Mouse (Mus musculus): Measurements from ENCODE around the gene Fam25c. TPM values are rescaled to one million over a fixed set of nuclear protein-coding genes. Genes with fewer than 3 reads are reported as not detected.
"Not testable (repeated sequence)": the region's sequence is repeated elsewhere in the genome, so short reads cannot be mapped to it uniquely, and the experiment has no call there.

Fam25c gene
- polyA plus RNA-seq, 2 experiments: 0.28 TPM; not detected in 1

DNA sequence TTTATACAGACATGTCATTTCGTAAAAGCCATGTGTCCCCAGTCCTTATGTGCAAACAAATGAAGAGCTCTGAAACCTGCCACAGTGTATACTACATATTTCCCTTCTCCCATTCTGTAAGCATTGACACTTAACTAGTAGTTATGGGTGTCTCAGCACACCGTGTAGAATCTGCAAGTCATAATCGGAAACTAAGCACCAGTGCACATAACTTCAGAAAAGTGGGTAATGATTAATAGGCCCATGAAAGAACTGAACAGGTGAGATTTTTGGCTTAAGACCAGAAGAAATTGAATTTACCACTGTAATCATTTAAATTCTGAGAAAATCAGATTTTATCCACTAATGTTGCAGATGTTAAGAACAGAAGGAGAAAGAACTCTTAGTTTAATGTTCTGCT, 40.4 kb downstream of the Fam25c start:
- peak overlapping the region; percentile 41 for H3K4me2 ChIP-seq (ENCODE audit: low read depth)
- no peaks in the 10 kb centered on the region for H3K9me3 ChIP-seq (ENCODE audit: control insufficient read depth, low read length)

DNA sequence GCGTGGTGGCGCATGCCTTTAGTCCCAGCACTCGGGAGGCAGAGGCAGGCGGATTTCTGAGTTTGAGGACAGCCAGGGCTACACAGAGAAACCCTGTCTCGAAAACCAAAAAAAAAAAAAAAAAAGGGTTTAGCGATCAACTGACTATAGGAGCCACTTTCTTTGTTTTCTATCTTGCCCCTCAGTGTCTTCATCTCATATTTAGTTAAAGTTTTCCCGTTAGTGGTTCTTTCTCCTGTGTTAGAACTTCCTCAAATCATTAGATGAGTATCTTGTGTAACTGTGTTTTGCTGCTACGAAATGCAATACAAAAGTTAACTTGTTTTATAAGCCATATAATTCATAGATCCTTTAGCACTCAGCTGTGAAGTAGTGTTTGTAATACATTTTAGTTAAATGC, 40.9 kb downstream of the Fam25c start:
- peak overlapping the region; percentile 18 to 41 for H3K4me3 ChIP-seq (ENCODE audit: insufficient read depth in 1 of 2, low read depth in 2 of 2, low read length in 2 of 2)
- ATAC-seq (ENCODE audit: insufficient read depth); H3K36me3 ChIP-seq (replicated peaks; ENCODE audit: control insufficient read depth, insufficient read depth, low read depth); H3K4me1 ChIP-seq (replicated peaks; ENCODE audit: control insufficient read depth in 2 of 2, insufficient read depth in 2 of 2, low read length in 1 of 2); H3K9me3 ChIP-seq (ENCODE audit: control insufficient read depth, low read length); H3K9ac ChIP-seq (replicated peaks); H3K27me3 ChIP-seq (ENCODE audit: control insufficient read depth, insufficient read depth, low read length); H3K27ac ChIP-seq; DNase-seq (ENCODE audit: low read depth in 3 of 3, low spot score in 3 of 3): not testable (repeated sequence)
- peak overlapping the region; percentile 38 for H3K4me2 ChIP-seq (ENCODE audit: low read depth)
- WGBS (ENCODE audit: insufficient replicate concordance): 47% methylated on average over 8 of the region's 8 CpGs

More for the DNA sequence above, 40.4 kb downstream of the Fam25c start:
- Histone ChIP-seq H3K4me1 (replicated peaks; ENCODE audit: control insufficient read depth in 2 of 2, insufficient read depth in 2 of 2, low read length in 1 of 2) (peaks cover 0 to 1% of the 10 kb centered on the region in 2 experiments; a peak in 1 of 4 replicates), H3K9ac (replicated peaks) (no peak overlapping the region), H3K27ac (no peak overlapping the region), H3K36me3 (replicated peaks; ENCODE audit: control insufficient read depth, insufficient read depth, low read depth) (0 out of 2 replicates have a peak, but pooled peaks cover under 1% of the 10 kb centered on the region), H3K4me3 (ENCODE audit: insufficient read depth in 1 of 2, low read depth in 2 of 2, low read length in 2 of 2) (0 out of 4 replicates have a peak overlapping the region, but pooled peaks of 1 of the 2 experiments have one; percentile 41), H3K27me3 (ENCODE audit: control insufficient read depth, insufficient read depth, low read length) (no peaks in the 10 kb centered on the region)
- no peak for TF ChIP-seq EP300 (IDR thresholded peaks at IDR 0.05; ENCODE audit: low read depth)
- no peak for TF ChIP-seq CTCF (IDR thresholded peaks at IDR 0.05; ENCODE audit: low read depth)
- WGBS (ENCODE audit: insufficient replicate concordance): 46% methylated on average over 3 of the region's 3 CpGs
- no peak for ATAC-seq (ENCODE audit: insufficient read depth)
- DNase-seq (ENCODE audit: low read depth in 3 of 3, low spot score in 3 of 3): no peak

DNA sequence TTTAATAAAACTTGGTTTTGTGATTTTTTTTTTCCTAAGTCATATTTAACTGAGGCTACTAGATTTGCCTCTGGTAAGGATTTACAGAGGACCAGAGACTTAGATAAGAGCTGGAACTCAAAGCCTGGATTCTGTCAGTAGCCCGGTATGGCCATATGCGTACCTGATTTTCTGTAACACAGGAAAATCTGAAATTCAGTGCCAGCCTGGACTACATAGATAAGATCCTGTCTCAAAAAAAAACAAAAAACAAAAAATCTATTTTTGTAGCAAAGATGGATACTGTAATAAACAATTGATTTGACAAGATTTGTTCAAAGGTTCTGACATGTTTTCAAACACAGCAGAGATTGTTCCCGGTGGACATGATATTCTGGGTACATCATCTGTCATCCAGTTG, 41.6 kb downstream of the Fam25c start:
- Histone ChIP-seq H3K27me3 (ENCODE audit: control insufficient read depth, insufficient read depth, low read length) (no peaks in the 10 kb centered on the region), H3K9me3 (ENCODE audit: control insufficient read depth, low read length) (no peaks in the 10 kb centered on the region), H3K4me3 (ENCODE audit: insufficient read depth in 1 of 2, low read depth in 2 of 2, low read length in 2 of 2) (peak overlapping the region; percentile 18 to 41), H3K4me2 (ENCODE audit: low read depth) (peak overlapping the region; percentile 38), H3K27ac (no peak overlapping the region), H3K9ac (replicated peaks) (peak overlapping the region; percentile 9; the same call in 1 of the 2 replicates), H3K36me3 (replicated peaks; ENCODE audit: control insufficient read depth, insufficient read depth, low read depth) (no peaks in the 10 kb centered on the region), H3K4me1 (replicated peaks; ENCODE audit: control insufficient read depth in 2 of 2, insufficient read depth in 2 of 2, low read length in 1 of 2) (peaks cover 0 to 1% of the 10 kb centered on the region in 2 experiments; a peak in 1 of 4 replicates)
- WGBS (ENCODE audit: insufficient replicate concordance): 59% methylated on average over 3 of the region's 3 CpGs
- DNase-seq (ENCODE audit: low read depth in 3 of 3, low spot score in 3 of 3) (no peak), ATAC-seq (ENCODE audit: insufficient read depth) (no peak)
- TF ChIP-seq EP300 (IDR thresholded peaks at IDR 0.05; ENCODE audit: low read depth) (no peak), CTCF (IDR thresholded peaks at IDR 0.05; ENCODE audit: low read depth) (no peak)

DNA sequence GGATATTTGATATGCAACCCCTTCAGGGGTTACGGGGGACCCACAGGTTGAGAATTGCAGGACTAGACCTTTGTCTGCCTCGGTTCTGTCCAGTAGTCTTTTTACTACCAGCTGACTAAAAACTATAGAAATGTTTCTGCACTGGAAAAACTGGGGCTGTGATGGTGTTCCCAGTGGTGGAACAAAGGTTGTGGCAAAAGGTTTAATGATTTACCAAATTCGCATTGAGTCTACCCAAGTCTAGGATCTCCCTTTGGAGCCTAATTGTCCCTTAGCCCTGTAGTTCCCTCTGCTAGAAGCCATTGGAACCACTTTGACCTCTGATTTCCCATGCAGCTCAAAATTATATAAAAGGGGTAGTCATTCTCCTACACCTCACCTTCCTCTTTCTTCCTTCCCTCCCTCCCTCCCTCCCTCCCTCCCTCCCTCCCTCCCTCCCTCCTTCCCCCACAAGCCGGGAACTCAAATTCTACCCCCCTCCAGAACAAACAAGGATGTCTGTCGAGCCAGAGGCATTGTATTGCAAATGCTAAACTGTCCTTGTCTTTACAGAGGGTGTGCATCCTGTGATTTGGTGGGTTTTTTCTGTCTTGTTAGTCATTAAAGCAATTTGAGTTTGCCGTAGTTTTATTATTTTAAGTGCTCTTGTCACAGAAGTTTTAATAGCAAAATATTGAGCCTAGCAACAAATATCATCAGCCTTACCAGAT, 42.7 kb downstream of the Fam25c start:
- Histone ChIP-seq H3K4me1 (replicated peaks; ENCODE audit: control insufficient read depth in 2 of 2, insufficient read depth in 2 of 2, low read length in 1 of 2) (peaks cover 0 to 1% of the 10 kb centered on the region in 2 experiments; a peak in 1 of 4 replicates), H3K36me3 (replicated peaks; ENCODE audit: control insufficient read depth, insufficient read depth, low read depth) (no peaks in the 10 kb centered on the region), H3K4me2 (ENCODE audit: low read depth) (peak overlapping the region; percentile 100), H3K27me3 (ENCODE audit: control insufficient read depth, insufficient read depth, low read length) (no peaks in the 10 kb centered on the region), H3K27ac (no peak overlapping the region), H3K4me3 (ENCODE audit: insufficient read depth in 1 of 2, low read depth in 2 of 2, low read length in 2 of 2) (peak overlapping the region; percentile 70 to 78), H3K9ac (replicated peaks) (peak overlapping the region; percentile 34), H3K9me3 (ENCODE audit: control insufficient read depth, low read length) (no peaks in the 10 kb centered on the region)
- DNase-seq (ENCODE audit: low read depth in 3 of 3, low spot score in 3 of 3) (no peak), ATAC-seq (ENCODE audit: insufficient read depth) (no peak)
- no peak for TF ChIP-seq EP300 (IDR thresholded peaks at IDR 0.05; ENCODE audit: low read depth)
- no peak for TF ChIP-seq CTCF (IDR thresholded peaks at IDR 0.05; ENCODE audit: low read depth)
- 24% methylated on average over 6 of the region's 6 CpGs for WGBS (ENCODE audit: insufficient replicate concordance)

DNA sequence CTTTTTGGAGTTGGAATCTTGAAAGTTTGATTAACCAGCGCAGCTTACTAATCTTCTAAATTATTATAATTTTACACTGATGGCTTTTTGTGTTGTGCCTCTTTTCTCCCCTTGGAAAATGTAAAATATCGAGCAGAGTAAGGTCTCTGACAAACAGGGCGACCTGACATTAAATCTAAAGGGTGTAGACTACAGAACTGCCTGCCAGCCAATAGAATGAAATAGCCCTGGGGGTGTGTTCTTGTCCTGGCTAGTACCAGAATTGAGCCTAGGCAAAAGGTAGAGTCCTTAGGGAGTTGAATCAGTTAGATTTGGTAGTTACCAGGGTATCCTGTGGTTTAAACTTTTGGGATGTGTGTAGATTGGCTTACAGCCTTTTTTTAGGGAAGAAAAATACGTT, 43.5 kb downstream of the Fam25c start:
- TF ChIP-seq EP300 (IDR thresholded peaks at IDR 0.05; ENCODE audit: low read depth) (no peak), CTCF (IDR thresholded peaks at IDR 0.05; ENCODE audit: low read depth) (no peak)
- H3K36me3 ChIP-seq (replicated peaks; ENCODE audit: control insufficient read depth, insufficient read depth, low read depth): no peaks in the 10 kb centered on the region
- peak overlapping the region; percentile 100 for H3K4me2 ChIP-seq (ENCODE audit: low read depth)
- no peaks in the 10 kb centered on the region for H3K9me3 ChIP-seq (ENCODE audit: control insufficient read depth, low read length)
- no peak for DNase-seq (ENCODE audit: low read depth in 3 of 3, low spot score in 3 of 3)
- no peaks in the 10 kb centered on the region for H3K27me3 ChIP-seq (ENCODE audit: control insufficient read depth, insufficient read depth, low read length)
- H3K4me1 ChIP-seq (replicated peaks; ENCODE audit: control insufficient read depth in 2 of 2, insufficient read depth in 2 of 2, low read length in 1 of 2): peaks cover 0 to 1% of the 10 kb centered on the region in 2 experiments; a peak in 1 of 4 replicates
- H3K4me3 ChIP-seq (ENCODE audit: insufficient read depth in 1 of 2, low read depth in 2 of 2, low read length in 2 of 2): peak overlapping the region; percentile 70 to 78
- H3K27ac ChIP-seq: peak overlapping the region; percentile 33; the same call in 1 of the 2 replicates
- 4% methylated on average over 4 of the region's 4 CpGs for WGBS (ENCODE audit: insufficient replicate concordance)
- ATAC-seq (ENCODE audit: insufficient read depth): no peak
- peak overlapping the region; percentile 79 for H3K9ac ChIP-seq (replicated peaks)

All from liver, embryonic 14.5 days (tissue).